Mouse (Mus musculus): ENCODE results near the gene Ntsr2. TPM values are rescaled to one million over a fixed set of nuclear protein-coding genes. Genes with fewer than 3 reads are reported as not detected.

Ntsr2 gene
- 0.05 and 0.08 TPM in 2 replicates for polyA plus RNA-seq (2015; fragmentation: Nextera tagmentation; extraction: Ambion mirVana)

DNA sequence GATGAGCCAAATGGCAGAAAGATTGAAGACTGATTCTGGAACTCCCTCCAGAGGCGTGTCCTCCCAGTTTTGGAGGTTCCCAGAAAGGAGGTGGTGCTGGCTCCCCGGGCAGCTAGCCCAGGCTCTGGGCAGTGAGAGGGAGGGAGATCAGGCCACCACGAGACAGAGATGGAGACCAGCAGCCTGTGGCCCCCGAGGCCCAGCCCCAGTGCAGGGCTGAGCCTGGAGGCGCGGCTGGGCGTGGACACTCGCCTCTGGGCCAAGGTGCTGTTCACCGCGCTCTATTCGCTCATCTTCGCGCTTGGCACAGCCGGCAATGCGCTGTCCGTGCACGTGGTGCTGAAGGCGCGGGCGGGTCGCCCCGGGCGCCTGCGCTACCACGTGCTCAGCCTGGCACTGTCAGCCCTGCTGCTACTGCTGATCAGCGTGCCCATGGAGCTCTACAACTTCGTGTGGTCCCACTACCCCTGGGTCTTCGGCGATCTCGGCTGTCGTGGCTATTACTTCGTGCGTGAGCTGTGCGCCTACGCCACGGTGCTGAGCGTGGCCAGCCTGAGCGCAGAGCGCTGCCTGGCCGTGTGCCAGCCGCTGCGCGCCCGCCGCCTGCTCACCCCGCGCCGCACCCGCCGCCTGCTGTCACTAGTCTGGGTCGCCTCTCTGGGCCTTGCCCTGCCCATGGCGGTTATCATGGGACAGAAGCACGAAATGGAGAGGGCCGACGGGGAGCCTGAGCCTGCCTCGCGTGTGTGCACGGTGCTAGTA is at the start of gene Ntsr2:
Ntsr2 (plus strand) TSS at position 51 of the 762 bp plus-strand sequence.
- Histone ChIP-seq H3K4me3 (replicated peaks) (peak within 1 kb of the TSS; percentile 23; the same call in 1 of the 2 replicates), H3K4me1 (replicated peaks) (peaks cover 8% of the 10 kb centered on the region), H3K27ac (no peak within 1 kb of the TSS), H3K27me3 (replicated peaks) (peaks cover 29% of the 10 kb centered on the region), H3K4me2 (replicated peaks) (peak within 1 kb of the TSS; percentile 70), H3K9me3 (no peaks in the 10 kb centered on the region), H3K9ac (no peak within 1 kb of the TSS), H3K36me3 (no peaks in the 10 kb centered on the region)
- peak; percentile 94 for ATAC-seq
- WGBS, result 7% methylated on average over 58 of the region's 58 CpGs

DNA sequence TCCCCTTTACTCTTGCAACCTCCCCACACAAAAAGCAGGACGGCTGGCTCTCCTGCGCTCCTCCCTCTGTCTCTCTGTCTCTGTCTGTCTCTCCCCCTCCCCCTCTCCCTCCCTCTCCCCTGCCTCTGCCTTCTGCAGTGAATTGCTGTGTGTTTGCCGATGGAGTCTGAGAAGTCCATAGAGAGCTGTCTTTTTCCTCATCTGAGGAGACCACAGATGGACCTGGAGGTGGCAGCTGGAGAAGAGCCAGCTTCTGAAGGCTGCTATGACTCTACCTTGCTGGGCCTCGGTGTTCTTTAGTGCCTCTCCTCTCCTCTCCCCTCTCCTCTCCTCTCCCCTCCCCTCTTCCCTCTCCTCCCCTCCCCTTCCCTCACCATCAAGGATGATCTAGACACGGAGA is 47.6 kb upstream of the Ntsr2 start:
- ATAC-seq, result no peak
- Histone ChIP-seq H3K4me2 (replicated peaks) (no peak overlapping the region), H3K27ac (no peak overlapping the region), H3K4me1 (replicated peaks) (no peaks in the 10 kb centered on the region), H3K9ac (no peak overlapping the region), H3K27me3 (replicated peaks) (no peaks in the 10 kb centered on the region), H3K4me3 (replicated peaks) (no peak overlapping the region), H3K9me3 (no peaks in the 10 kb centered on the region), H3K36me3 (no peaks in the 10 kb centered on the region)
- WGBS, result 74% methylated on average over 5 of the region's 5 CpGs

- Histone ChIP-seq H3K36me3 (no peaks in the 10 kb centered on the region), H3K27ac (no peak within 1 kb of the TSS), H3K4me2 (replicated peaks) (no peak within 1 kb of the TSS), H3K4me3 (replicated peaks) (no peak within 1 kb of the TSS), H3K4me1 (replicated peaks) (no peaks in the 10 kb centered on the region), H3K9ac (no peak within 1 kb of the TSS), H3K27me3 (replicated peaks) (no peaks in the 10 kb centered on the region), H3K9me3 (no peaks in the 10 kb centered on the region)
- WGBS, result 92% methylated on average over 2 of the region's 2 CpGs
- ATAC-seq, result no peak
Measured at GRCm38 (mm10) chr12:16610936-16611335, 42.2 kb upstream of the Ntsr2 start, which contains the start of gene Lpin1. Gene Lpin1, minus strand, starts transcription at chr12:16610966.

DNA sequence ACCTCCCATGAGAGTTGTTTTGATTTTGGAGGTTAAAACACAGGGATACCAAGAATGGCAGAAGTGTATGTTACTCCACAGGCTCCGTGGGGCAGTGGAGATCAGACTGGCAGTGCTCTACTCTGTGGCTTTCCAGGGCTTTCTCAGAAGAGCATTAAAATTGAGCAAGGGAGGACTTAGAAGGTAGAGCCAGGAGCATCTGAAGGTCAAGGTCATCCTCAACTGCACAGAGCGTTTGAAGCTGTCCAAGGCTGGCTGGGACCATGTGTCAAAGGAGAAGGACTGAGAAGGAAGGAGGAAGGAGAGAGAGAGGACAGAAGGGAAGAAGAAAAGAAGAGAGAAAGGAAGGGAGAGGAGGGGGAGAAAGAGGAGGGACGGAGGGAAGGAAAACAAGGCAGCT is 38.6 kb upstream of the Ntsr2 start:
- no peak for ATAC-seq
- no peak overlapping the region for H3K4me2 ChIP-seq (replicated peaks)
- no peaks in the 10 kb centered on the region for H3K36me3 ChIP-seq
- H3K9ac ChIP-seq, result no peak overlapping the region
- 48% methylated on average over 3 of the region's 3 CpGs for WGBS
- no peak overlapping the region for H3K4me3 ChIP-seq (replicated peaks)
- no peaks in the 10 kb centered on the region for H3K27me3 ChIP-seq (replicated peaks)
- H3K27ac ChIP-seq, result no peak overlapping the region
- no peaks in the 10 kb centered on the region for H3K9me3 ChIP-seq
- peaks cover 13% of the 10 kb centered on the region for H3K4me1 ChIP-seq (replicated peaks)

GRCm38 (mm10) chr12:16615738-16616137 is 37.4 kb upstream of the Ntsr2 start:
- Histone ChIP-seq H3K9me3 (no peaks in the 10 kb centered on the region), H3K9ac (no peak overlapping the region), H3K4me1 (replicated peaks) (peaks cover 13% of the 10 kb centered on the region), H3K36me3 (no peaks in the 10 kb centered on the region), H3K27me3 (replicated peaks) (no peaks in the 10 kb centered on the region), H3K4me2 (replicated peaks) (no peak overlapping the region), H3K4me3 (replicated peaks) (no peak overlapping the region), H3K27ac (no peak overlapping the region)
- ATAC-seq, result no peak
- 77% methylated on average over 2 of the region's 2 CpGs for WGBS

DNA sequence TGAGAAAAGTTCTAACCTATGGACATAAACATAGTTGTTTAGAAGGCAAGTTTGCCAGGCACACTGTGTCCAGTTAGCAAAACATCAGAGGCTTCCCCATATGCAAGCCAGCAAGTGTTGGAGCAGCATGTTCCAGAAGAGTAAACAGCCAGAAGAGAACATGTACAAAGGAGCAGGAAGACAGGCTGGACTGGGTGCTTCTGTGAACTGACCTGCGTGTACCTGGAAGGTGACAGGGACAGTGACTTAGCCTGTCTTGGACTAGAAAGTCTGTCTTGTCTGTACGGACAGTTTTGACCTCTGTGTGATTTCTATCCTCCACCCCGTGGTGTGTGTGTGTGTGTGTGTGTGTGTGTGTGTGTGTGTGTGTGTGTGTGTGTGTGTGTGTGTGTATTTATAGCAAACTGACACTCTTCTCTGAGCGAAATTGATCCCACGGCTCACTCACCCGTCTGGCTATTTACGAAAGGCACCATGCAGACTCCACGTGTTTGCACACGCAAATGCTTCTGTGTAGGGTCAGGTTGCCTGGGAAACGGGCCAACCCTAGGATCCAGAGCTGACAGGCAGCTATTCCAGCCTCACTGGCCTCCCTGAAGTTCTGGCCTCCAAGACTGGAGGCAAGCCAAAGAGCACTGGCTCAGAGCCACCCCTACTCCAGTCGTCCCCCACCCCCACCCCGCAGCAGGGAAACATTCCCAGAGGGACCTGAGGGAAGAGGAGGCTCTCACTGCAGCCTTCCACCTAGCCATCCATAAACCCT is 34.5 kb upstream of the Ntsr2 start:
- H3K4me2 ChIP-seq (replicated peaks), result no peak overlapping the region
- H3K4me3 ChIP-seq (replicated peaks), result no peak overlapping the region

GRCm38 (mm10) chr12:16619453-16619852 is 33.7 kb upstream of the Ntsr2 start:
- Histone ChIP-seq H3K4me2 (replicated peaks) (no peak overlapping the region), H3K4me1 (replicated peaks) (peaks cover 13% of the 10 kb centered on the region), H3K27ac (no peak overlapping the region), H3K9me3 (no peaks in the 10 kb centered on the region), H3K4me3 (replicated peaks) (no peak overlapping the region), H3K27me3 (replicated peaks) (no peaks in the 10 kb centered on the region), H3K9ac (no peak overlapping the region), H3K36me3 (no peaks in the 10 kb centered on the region)
- WGBS, result 83% methylated on average over 6 of the region's 6 CpGs
- 0 out of 2 replicates have a peak, but pooled peaks have one; percentile 16 for ATAC-seq

More for the DNA sequence above, 34.5 kb upstream of the Ntsr2 start:
- H3K9ac ChIP-seq, result no peak overlapping the region
- WGBS, result 8% methylated on average over 12 of the region's 12 CpGs
- H3K27ac ChIP-seq, result no peak overlapping the region
- ATAC-seq, result peak; percentile 92
- peaks cover 13% of the 10 kb centered on the region for H3K4me1 ChIP-seq (replicated peaks)
- no peaks in the 10 kb centered on the region for H3K27me3 ChIP-seq (replicated peaks)
- no peaks in the 10 kb centered on the region for H3K9me3 ChIP-seq
- H3K36me3 ChIP-seq, result no peaks in the 10 kb centered on the region

DNA sequence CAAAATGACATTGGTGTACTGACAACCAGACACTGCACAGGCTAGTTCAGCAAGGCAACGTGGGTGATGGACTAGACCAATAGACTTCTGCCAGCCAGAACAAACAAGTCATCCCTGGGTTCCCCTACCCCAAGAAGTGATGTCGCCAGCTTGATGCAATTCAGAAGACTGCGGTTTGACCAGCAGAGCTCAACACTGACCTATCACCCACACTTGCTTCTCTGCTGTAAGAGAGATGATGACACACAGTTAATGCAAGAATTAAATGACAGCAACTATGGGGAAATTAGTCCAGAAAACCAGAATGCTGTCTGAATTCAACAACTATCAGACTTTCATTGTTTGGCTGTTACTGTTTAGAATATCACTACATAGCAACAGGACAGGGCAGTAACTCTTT is 33.0 kb upstream of the Ntsr2 start:
- H3K4me2 ChIP-seq (replicated peaks), result no peak overlapping the region
- no peaks in the 10 kb centered on the region for H3K27me3 ChIP-seq (replicated peaks)
- no peaks in the 10 kb centered on the region for H3K9me3 ChIP-seq
- no peak overlapping the region for H3K27ac ChIP-seq
- no peak for ATAC-seq
- no peak overlapping the region for H3K4me3 ChIP-seq (replicated peaks)
- no peaks in the 10 kb centered on the region for H3K36me3 ChIP-seq
- peaks cover 13% of the 10 kb centered on the region for H3K4me1 ChIP-seq (replicated peaks)
- 72% methylated on average over 3 of the region's 3 CpGs for WGBS
- H3K9ac ChIP-seq, result no peak overlapping the region

GRCm38 (mm10) chr12:16630152-16630865 is 22.9 kb upstream of the Ntsr2 start:
- Histone ChIP-seq H3K4me1 (replicated peaks) (no peaks in the 10 kb centered on the region), H3K9ac (no peak overlapping the region), H3K4me3 (replicated peaks) (no peak overlapping the region), H3K36me3 (no peaks in the 10 kb centered on the region), H3K27me3 (replicated peaks) (no peaks in the 10 kb centered on the region), H3K9me3 (no peaks in the 10 kb centered on the region), H3K4me2 (replicated peaks) (no peak overlapping the region), H3K27ac (no peak overlapping the region)
- no peak for ATAC-seq
- 64% methylated on average over 7 of the region's 7 CpGs for WGBS

DNA sequence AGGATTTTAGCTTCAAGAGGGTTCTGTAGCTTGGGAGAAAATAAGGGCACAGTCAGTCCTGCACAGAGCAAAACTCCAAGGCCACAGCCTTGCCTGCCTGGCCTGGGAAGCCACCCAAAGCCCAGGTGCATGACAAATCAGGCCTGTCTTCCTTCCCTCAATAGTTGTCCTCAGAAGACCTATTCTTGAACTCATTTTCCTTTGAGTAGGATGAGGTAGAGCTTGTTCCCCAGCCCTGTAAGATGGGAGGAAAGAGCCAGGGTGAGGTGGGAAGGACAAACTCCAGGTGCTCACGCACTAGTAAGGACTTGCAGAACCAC is 22.4 kb upstream of the Ntsr2 start:
- Histone ChIP-seq H3K27me3 (replicated peaks) (no peaks in the 10 kb centered on the region), H3K4me2 (replicated peaks) (no peak overlapping the region), H3K9me3 (no peaks in the 10 kb centered on the region), H3K4me3 (replicated peaks) (no peak overlapping the region), H3K9ac (no peak overlapping the region), H3K4me1 (replicated peaks) (no peaks in the 10 kb centered on the region), H3K27ac (no peak overlapping the region), H3K36me3 (no peaks in the 10 kb centered on the region)
- ATAC-seq, result no peak
- WGBS, result 91% methylated on average over 1 of the region's 1 CpGs

DNA sequence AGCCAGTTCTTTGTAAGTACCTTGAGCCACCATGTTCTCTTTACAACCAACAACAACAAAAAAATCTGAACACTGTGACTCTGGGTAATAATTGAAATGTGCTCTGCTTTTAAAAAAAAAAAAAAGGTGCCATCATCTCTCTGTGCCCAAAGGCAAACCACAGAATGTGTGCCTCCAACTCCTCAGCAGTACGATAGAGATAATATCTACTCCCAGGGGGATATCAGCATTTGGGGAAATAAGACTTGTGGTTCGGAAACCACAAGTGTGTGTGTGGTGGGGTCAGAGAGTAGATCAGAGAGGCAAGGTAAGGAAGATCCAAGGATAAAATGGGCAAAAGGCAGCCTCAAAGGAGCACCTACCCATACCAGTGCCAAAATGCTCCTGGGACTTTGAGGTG is 21.8 kb upstream of the Ntsr2 start:
- Histone ChIP-seq H3K9me3 (no peaks in the 10 kb centered on the region), H3K9ac (no peak overlapping the region), H3K4me3 (replicated peaks) (no peak overlapping the region), H3K36me3 (no peaks in the 10 kb centered on the region), H3K4me2 (replicated peaks) (no peak overlapping the region), H3K27me3 (replicated peaks) (no peaks in the 10 kb centered on the region), H3K4me1 (replicated peaks) (no peaks in the 10 kb centered on the region), H3K27ac (no peak overlapping the region)
- ATAC-seq, result no peak
- 81% methylated on average over 2 of the region's 2 CpGs for WGBS

DNA sequence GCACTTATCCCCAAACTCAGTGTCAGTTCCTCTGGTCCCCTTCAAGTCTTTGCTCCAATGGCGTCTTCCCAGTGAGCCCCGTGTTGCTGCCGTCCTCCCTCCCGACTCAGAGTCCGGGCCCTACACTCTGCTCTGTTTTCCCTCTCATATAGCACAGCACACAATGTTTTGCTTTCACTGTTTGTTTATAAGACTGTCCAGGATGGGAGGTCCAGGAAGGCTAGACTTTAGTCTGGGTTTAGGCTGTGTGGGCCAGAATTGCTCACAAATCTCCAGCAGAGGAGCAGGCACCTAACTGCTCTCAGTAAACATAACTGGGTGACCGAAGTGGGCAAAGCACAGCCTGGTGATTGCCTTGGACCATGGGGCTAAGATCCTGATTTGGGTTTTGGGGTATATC is 19.9 kb upstream of the Ntsr2 start:
- H3K4me1 ChIP-seq (replicated peaks), result no peaks in the 10 kb centered on the region

More for the DNA sequence above, 19.9 kb upstream of the Ntsr2 start:
- H3K4me3 ChIP-seq (replicated peaks), result no peak overlapping the region
- ATAC-seq, result no peak
- H3K9me3 ChIP-seq, result no peaks in the 10 kb centered on the region
- H3K4me2 ChIP-seq (replicated peaks), result no peak overlapping the region
- no peaks in the 10 kb centered on the region for H3K27me3 ChIP-seq (replicated peaks)
- WGBS, result 49% methylated on average over 6 of the region's 6 CpGs
- H3K9ac ChIP-seq, result no peak overlapping the region
- no peak overlapping the region for H3K27ac ChIP-seq
- H3K36me3 ChIP-seq, result no peaks in the 10 kb centered on the region
